Mouse (Mus musculus): ENCODE results near the gene 2310061N02Rik. TPM values are rescaled to one million over a fixed set of nuclear protein-coding genes. Genes with fewer than 3 reads are reported as not detected.

Gene 2310061N02Rik
- polyA plus RNA-seq, 1 experiment from 2014 or later = not detected

GRCm38 (mm10) chr16:88710757-88711156 is 3.0 kb upstream of the 2310061N02Rik start:
- no peak overlapping the region for H3K4me2 ChIP-seq (ENCODE audit: low read length)

GRCm38 (mm10) chr16:88701072-88701864 is 6.5 kb downstream of the 2310061N02Rik start:
- Histone ChIP-seq H3K27ac (ENCODE audit: low read length) (no peak overlapping the region), H3K4me3 (ENCODE audit: low read depth, low read length) (no peak overlapping the region), H3K9ac (ENCODE audit: low read depth, low read length) (no peak overlapping the region), H3K4me1 (ENCODE audit: control insufficient read depth, insufficient read depth, low read length) (no peaks in the 10 kb centered on the region), H3K4me2 (ENCODE audit: low read length) (no peak overlapping the region), H3K36me3 (ENCODE audit: control insufficient read depth, insufficient read depth, low read length) (no peaks in the 10 kb centered on the region), H3K9me3 (replicated peaks; ENCODE audit: control insufficient read depth, low read length, poor library complexity, severe bottlenecking) (no peaks in the 10 kb centered on the region), H3K27me3 (ENCODE audit: control insufficient read depth, insufficient read depth, low read depth, low read length) (no peaks in the 10 kb centered on the region)
- no peak for ATAC-seq
- 51% methylated on average over 4 of the region's 4 CpGs for WGBS

More at GRCm38 (mm10) chr16:88710757-88711156, 3.0 kb upstream of the 2310061N02Rik start:
- Histone ChIP-seq H3K4me1 (ENCODE audit: control insufficient read depth, insufficient read depth, low read length) (no peaks in the 10 kb centered on the region), H3K27ac (ENCODE audit: low read length) (no peak overlapping the region), H3K9me3 (replicated peaks; ENCODE audit: control insufficient read depth, low read length, poor library complexity, severe bottlenecking) (no peaks in the 10 kb centered on the region), H3K4me3 (ENCODE audit: low read depth, low read length) (no peak overlapping the region), H3K27me3 (ENCODE audit: control insufficient read depth, insufficient read depth, low read depth, low read length) (no peaks in the 10 kb centered on the region), H3K9ac (ENCODE audit: low read depth, low read length) (no peak overlapping the region), H3K36me3 (ENCODE audit: control insufficient read depth, insufficient read depth, low read length) (no peaks in the 10 kb centered on the region)
- ATAC-seq = no peak
- 79% methylated on average over 4 of the region's 4 CpGs for WGBS

GRCm38 (mm10) chr16:88696256-88696655 is 11.5 kb downstream of the 2310061N02Rik start:
- Histone ChIP-seq H3K9ac (ENCODE audit: low read depth, low read length) (no peak overlapping the region), H3K4me3 (ENCODE audit: low read depth, low read length) (no peak overlapping the region), H3K9me3 (replicated peaks; ENCODE audit: control insufficient read depth, low read length, poor library complexity, severe bottlenecking) (no peaks in the 10 kb centered on the region), H3K4me2 (ENCODE audit: low read length) (no peak overlapping the region), H3K4me1 (ENCODE audit: control insufficient read depth, insufficient read depth, low read length) (no peaks in the 10 kb centered on the region), H3K27me3 (ENCODE audit: control insufficient read depth, insufficient read depth, low read depth, low read length) (no peaks in the 10 kb centered on the region), H3K36me3 (ENCODE audit: control insufficient read depth, insufficient read depth, low read length) (no peaks in the 10 kb centered on the region), H3K27ac (ENCODE audit: low read length) (no peak overlapping the region)
- WGBS = 87% methylated on average over 4 of the region's 4 CpGs
- ATAC-seq = no peak

GRCm38 (mm10) chr16:88681282-88681681 is 26.5 kb downstream of the 2310061N02Rik start:
- Histone ChIP-seq H3K9me3 (replicated peaks; ENCODE audit: control insufficient read depth, low read length, poor library complexity, severe bottlenecking) (no peaks in the 10 kb centered on the region), H3K9ac (ENCODE audit: low read depth, low read length) (no peak overlapping the region), H3K36me3 (ENCODE audit: control insufficient read depth, insufficient read depth, low read length) (no peaks in the 10 kb centered on the region), H3K27me3 (ENCODE audit: control insufficient read depth, insufficient read depth, low read depth, low read length) (no peaks in the 10 kb centered on the region), H3K27ac (ENCODE audit: low read length) (no peak overlapping the region), H3K4me1 (ENCODE audit: control insufficient read depth, insufficient read depth, low read length) (no peaks in the 10 kb centered on the region; the same call in 1 of the 2 replicates), H3K4me2 (ENCODE audit: low read length) (no peak overlapping the region), H3K4me3 (ENCODE audit: low read depth, low read length) (no peak overlapping the region)
- no peak for ATAC-seq
- 19% methylated on average over 2 of the region's 2 CpGs for WGBS

- WGBS = 90% methylated on average over 6 of the region's 6 CpGs
- Histone ChIP-seq H3K36me3 (ENCODE audit: control insufficient read depth, insufficient read depth, low read length) (no peaks in the 10 kb centered on the region), H3K4me1 (ENCODE audit: control insufficient read depth, insufficient read depth, low read length) (no peaks in the 10 kb centered on the region; the same call in 1 of the 2 replicates), H3K9ac (ENCODE audit: low read depth, low read length) (no peak overlapping the region), H3K27ac (ENCODE audit: low read length) (no peak overlapping the region), H3K27me3 (ENCODE audit: control insufficient read depth, insufficient read depth, low read depth, low read length) (no peaks in the 10 kb centered on the region), H3K4me3 (ENCODE audit: low read depth, low read length) (no peak overlapping the region), H3K4me2 (ENCODE audit: low read length) (no peak overlapping the region), H3K9me3 (replicated peaks; ENCODE audit: control insufficient read depth, low read length, poor library complexity, severe bottlenecking) (no peaks in the 10 kb centered on the region)
- no peak for ATAC-seq
These were observed 28.7 kb downstream of the 2310061N02Rik start for GRCm38 (mm10) chr16:88679099-88679498.

- no peak within 1 kb of the TSS for H3K9ac ChIP-seq (ENCODE audit: low read depth, low read length)
- H3K4me3 ChIP-seq (ENCODE audit: low read depth, low read length) = no peak within 1 kb of the TSS
- H3K27me3 ChIP-seq (ENCODE audit: control insufficient read depth, insufficient read depth, low read depth, low read length) = no peaks in the 10 kb centered on the region
- WGBS = 87% methylated on average over 4 of the region's 4 CpGs
- no peak within 1 kb of the TSS for H3K4me2 ChIP-seq (ENCODE audit: low read length)
- H3K4me1 ChIP-seq (ENCODE audit: control insufficient read depth, insufficient read depth, low read length) = no peaks in the 10 kb centered on the region
- no peaks in the 10 kb centered on the region for H3K9me3 ChIP-seq (replicated peaks; ENCODE audit: control insufficient read depth, low read length, poor library complexity, severe bottlenecking)
- no peak within 1 kb of the TSS for H3K27ac ChIP-seq (ENCODE audit: low read length)
- no peak for ATAC-seq
- H3K36me3 ChIP-seq (ENCODE audit: control insufficient read depth, insufficient read depth, low read length) = no peaks in the 10 kb centered on the region
These were observed 36.2 kb downstream of the 2310061N02Rik start, which contains the start of gene Krtap27-1 for GRCm38 (mm10) chr16:88671571-88671970. Gene Krtap27-1 (minus strand): TSS chr16:88671671.

- Histone ChIP-seq H3K4me1 (ENCODE audit: control insufficient read depth, insufficient read depth, low read length) (no peaks in the 10 kb centered on the region), H3K36me3 (ENCODE audit: control insufficient read depth, insufficient read depth, low read length) (no peaks in the 10 kb centered on the region), H3K27ac (ENCODE audit: low read length) (no peak overlapping the region), H3K9me3 (replicated peaks; ENCODE audit: control insufficient read depth, low read length, poor library complexity, severe bottlenecking) (no peaks in the 10 kb centered on the region), H3K4me2 (ENCODE audit: low read length) (no peak overlapping the region), H3K4me3 (ENCODE audit: low read depth, low read length) (no peak overlapping the region), H3K9ac (ENCODE audit: low read depth, low read length) (no peak overlapping the region), H3K27me3 (ENCODE audit: control insufficient read depth, insufficient read depth, low read depth, low read length) (no peaks in the 10 kb centered on the region)
- ATAC-seq = no peak
- 52% methylated on average over 1 of the region's 1 CpGs for whole genome bisulfite sequencing
These were observed 50.3 kb downstream of the 2310061N02Rik start for GRCm38 (mm10) chr16:88657426-88657825.

Other genes starting within 250 kb of the 2310061N02Rik start
- gene Cldn17, start 201.0 kb downstream of the 2310061N02Rik start, polyA plus RNA-seq (2015; fragmentation: Nextera tagmentation; extraction: Ambion mirVana) = not detected in 2 replicates
- gene Cldn8, start 144.8 kb downstream of the 2310061N02Rik start, polyA plus RNA-seq (2015; fragmentation: Nextera tagmentation; extraction: Ambion mirVana) = not detected in 2 replicates
- not detected in 2 replicates for gene Krtap24-1, start 95.7 kb downstream of the 2310061N02Rik start, polyA plus RNA-seq (2015; fragmentation: Nextera tagmentation; extraction: Ambion mirVana)
- gene 2310079G19Rik, start 80.3 kb downstream of the 2310061N02Rik start, polyA plus RNA-seq (2015; fragmentation: Nextera tagmentation; extraction: Ambion mirVana) = not detected in 2 replicates
- not detected in 2 replicates for gene Krtap26-1, start 60.2 kb downstream of the 2310061N02Rik start, polyA plus RNA-seq (2015; fragmentation: Nextera tagmentation; extraction: Ambion mirVana)
- gene Krtap27-1, start 36.3 kb downstream of the 2310061N02Rik start, polyA plus RNA-seq (2015; fragmentation: Nextera tagmentation; extraction: Ambion mirVana) = not detected in 2 replicates
- gene Krtap13-1, start 20.9 kb upstream of the 2310061N02Rik start, polyA plus RNA-seq (2015; fragmentation: Nextera tagmentation; extraction: Ambion mirVana) = not detected in 2 replicates
- 0.21 TPM in 1 of 2 replicates, not detected in the other for gene Krtap13, start 43.7 kb upstream of the 2310061N02Rik start, polyA plus RNA-seq (2015; fragmentation: Nextera tagmentation; extraction: Ambion mirVana)
- gene 2310034C09Rik, start 50.9 kb upstream of the 2310061N02Rik start, polyA plus RNA-seq (2015; fragmentation: Nextera tagmentation; extraction: Ambion mirVana) = not detected in 2 replicates
- not detected in 2 replicates for gene 2310057N15Rik, start 66.2 kb upstream of the 2310061N02Rik start, polyA plus RNA-seq (2015; fragmentation: Nextera tagmentation; extraction: Ambion mirVana)
- gene Gm5965, start 69.9 kb upstream of the 2310061N02Rik start, polyA plus RNA-seq (2015; fragmentation: Nextera tagmentation; extraction: Ambion mirVana) = not detected in 2 replicates
- gene Gm20741, start 104.3 kb upstream of the 2310061N02Rik start, polyA plus RNA-seq (2015; fragmentation: Nextera tagmentation; extraction: Ambion mirVana) = not detected in 2 replicates
- not detected in 2 replicates for gene Krtap15, start 112.3 kb upstream of the 2310061N02Rik start, polyA plus RNA-seq (2015; fragmentation: Nextera tagmentation; extraction: Ambion mirVana)
- not detected in 2 replicates for gene Krtap14, start 118.2 kb upstream of the 2310061N02Rik start, polyA plus RNA-seq (2015; fragmentation: Nextera tagmentation; extraction: Ambion mirVana)
- gene Krtap19-1, start 161.4 kb upstream of the 2310061N02Rik start, polyA plus RNA-seq (2015; fragmentation: Nextera tagmentation; extraction: Ambion mirVana) = not detected in 2 replicates
- not detected in 2 replicates for gene Krtap19-2, start 166.3 kb upstream of the 2310061N02Rik start, polyA plus RNA-seq (2015; fragmentation: Nextera tagmentation; extraction: Ambion mirVana)
- gene Krtap19-3, start 170.1 kb upstream of the 2310061N02Rik start, polyA plus RNA-seq (2015; fragmentation: Nextera tagmentation; extraction: Ambion mirVana) = not detected in 2 replicates
- gene Krtap19-4, start 177.1 kb upstream of the 2310061N02Rik start, polyA plus RNA-seq (2015; fragmentation: Nextera tagmentation; extraction: Ambion mirVana) = not detected in 2 replicates
- not detected in 2 replicates for gene Krtap19-5, start 188.5 kb upstream of the 2310061N02Rik start, polyA plus RNA-seq (2015; fragmentation: Nextera tagmentation; extraction: Ambion mirVana)
- not detected in 2 replicates for gene Krtap19-9b, start 224.3 kb upstream of the 2310061N02Rik start, polyA plus RNA-seq (2015; fragmentation: Nextera tagmentation; extraction: Ambion mirVana)